Mouse (Mus musculus) liver, adult 2 months (tissue): ENCODE results near the gene Rasgrp2. TPM values are rescaled to one million over a fixed set of nuclear protein-coding genes. Genes with fewer than 3 reads are reported as not detected.

Source experiments
- DNase-seq: peaks from one replicate; pipeline ENCODE4 v3.0.0-alpha.2; 2011; ENCODE audit warnings: low read depth, low spot score; ENCODE audit errors: extremely low read depth
- H3K27ac ChIP-seq: fragments of 200-500 bp; replicated peaks from 2 replicates; pipeline ENCODE4 v1.5.1; 2012; ENCODE audit warnings: low read depth, mild to moderate bottlenecking, control low read depth, inconsistent platforms, low read length; ENCODE audit not compliant: insufficient read depth
- H3K27me3 ChIP-seq: fragments of 200-500 bp; 2 replicates; pipeline ENCODE4 v1.6.1; 2012; ENCODE audit warnings: mild to moderate bottlenecking, moderate library complexity, low read length, inconsistent platforms; ENCODE audit not compliant: control insufficient read depth, insufficient read depth
- H3K36me3 ChIP-seq: fragments of 200-500 bp; 2 replicates; pipeline ENCODE4 v1.6.1; 2012; ENCODE audit warnings: low read length, inconsistent platforms; ENCODE audit not compliant: control insufficient read depth, insufficient read depth
- H3K4me1 ChIP-seq: fragments of 200-500 bp; 2 replicates; pipeline ENCODE4 v1.6.1; 2011; ENCODE audit warnings: low read length; ENCODE audit not compliant: control insufficient read depth, insufficient read depth
- H3K4me3 ChIP-seq: fragments of 200-500 bp; 2 replicates; pipeline ENCODE4 v1.5.1; 2011; ENCODE audit warnings: low read depth, mild to moderate bottlenecking, control low read depth, low read length, moderate library complexity; ENCODE audit not compliant: insufficient read depth
- H3K79me2 ChIP-seq: fragments of 200-500 bp; 2 replicates; pipeline ENCODE4 v1.6.1; 2012; ENCODE audit warnings: inconsistent platforms, mild to moderate bottlenecking, low read length, moderate library complexity; ENCODE audit not compliant: control insufficient read depth, insufficient read depth
- H3K9ac ChIP-seq: fragments of 200-500 bp; 2 replicates; pipeline ENCODE4 v1.6.1; 2012; ENCODE audit warnings: low read depth, mild to moderate bottlenecking, control low read depth, inconsistent platforms, low read length
- CTCF ChIP-seq: fragments of 200-500 bp; IDR thresholded peaks from 2 replicates; pipeline ENCODE4 v1.5.1; 2011; ENCODE audit warnings: low read depth, low read length, control low read depth
- POLR2A ChIP-seq: fragments of 200-500 bp; IDR thresholded peaks from 2 replicates; pipeline ENCODE4 v1.6.1; 2011; ENCODE audit warnings: low read length, control low read depth; ENCODE audit not compliant: insufficient read depth; ENCODE audit errors: extremely low read depth
- WGBS: fragments of 180-500 bp; shearing (Covaris S2); methylation state at CpG from one replicate; pipeline ENCODE4 v1.1.7; 2018; 5-methylcytosine and 5-hydroxymethylcytosine counted together
- polyA plus RNA-seq: library from polyadenylated mRNA; depleted of rRNA; stranded (reverse); fragments of >200 nt; gene quantifications from 2 replicates; pipeline ENCODE4 v1.2.3, GENCODE M21; 2012; rRNA removed
- total RNA-seq: library from RNA; depleted of rRNA; stranded (reverse); fragments of >200 nt; gene quantifications from 2 replicates; pipeline ENCODE4 v1.2.3, GENCODE M21; 2014; rRNA removed

Rasgrp2 gene
- total RNA-seq (19.9 and 23.4 TPM in 2 replicates), polyA plus RNA-seq (36.5 and 39.5 TPM in 2 replicates)

DNA sequence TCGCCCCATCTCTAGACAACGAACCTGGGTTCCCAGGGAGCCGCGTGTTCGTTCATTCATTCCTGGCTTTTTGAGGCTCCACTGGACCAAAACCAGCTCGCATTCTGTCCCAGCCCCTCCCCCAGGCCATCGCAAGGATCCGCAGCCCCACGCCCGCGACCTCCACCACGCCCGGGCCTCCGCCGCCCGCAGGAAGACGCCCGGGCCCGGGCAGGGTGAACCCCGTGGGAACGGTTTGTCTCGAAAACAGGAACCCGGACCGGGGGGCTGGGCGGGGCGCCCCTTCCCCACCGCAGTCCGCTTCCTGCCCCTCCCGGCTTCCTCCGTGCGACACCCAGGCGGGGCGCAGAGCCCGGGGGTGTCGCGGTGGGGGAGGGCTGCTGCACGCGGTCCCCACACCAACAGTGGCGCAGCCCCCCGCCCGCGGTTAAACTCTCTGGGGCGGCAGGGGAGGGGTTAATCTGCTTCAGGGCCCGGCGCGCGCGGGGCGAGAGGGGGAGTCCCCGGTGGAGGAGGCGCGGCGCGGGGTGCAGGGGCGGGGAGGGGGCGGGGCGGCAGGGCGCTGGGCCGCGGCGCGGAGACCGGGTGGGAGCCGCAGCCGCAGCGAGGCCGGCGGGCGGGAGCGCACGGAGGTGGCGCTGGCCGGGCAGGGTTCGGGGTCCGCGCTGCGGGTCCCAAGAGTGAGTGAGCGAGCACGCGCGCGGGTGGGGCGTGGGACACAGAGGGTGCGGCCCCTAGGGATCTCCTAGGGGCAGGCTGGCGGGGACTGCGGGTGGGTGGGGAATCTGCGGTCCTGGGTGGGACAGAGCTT is at the start of gene Rasgrp2:
Rasgrp2 (plus strand) TSS at position 56 of the 811 bp plus-strand sequence.
- TF ChIP-seq POLR2A = no peak
- no peak for TF ChIP-seq CTCF
- H3K4me3 ChIP-seq = peak within 1 kb of the TSS; percentile 56
- no peaks in the 10 kb centered on the region for H3K27me3 ChIP-seq
- no peaks in the 10 kb centered on the region for H3K79me2 ChIP-seq
- no peak for DNase-seq
- H3K9ac ChIP-seq = peak within 1 kb of the TSS; percentile 75
- WGBS = 2% methylated on average over 77 of the region's 87 CpGs
- peak within 1 kb of the TSS; percentile 28 for H3K27ac ChIP-seq
- H3K4me1 ChIP-seq = no peaks in the 10 kb centered on the region; the same call in 1 of the 2 replicates
- no peaks in the 10 kb centered on the region for H3K36me3 ChIP-seq

DNA sequence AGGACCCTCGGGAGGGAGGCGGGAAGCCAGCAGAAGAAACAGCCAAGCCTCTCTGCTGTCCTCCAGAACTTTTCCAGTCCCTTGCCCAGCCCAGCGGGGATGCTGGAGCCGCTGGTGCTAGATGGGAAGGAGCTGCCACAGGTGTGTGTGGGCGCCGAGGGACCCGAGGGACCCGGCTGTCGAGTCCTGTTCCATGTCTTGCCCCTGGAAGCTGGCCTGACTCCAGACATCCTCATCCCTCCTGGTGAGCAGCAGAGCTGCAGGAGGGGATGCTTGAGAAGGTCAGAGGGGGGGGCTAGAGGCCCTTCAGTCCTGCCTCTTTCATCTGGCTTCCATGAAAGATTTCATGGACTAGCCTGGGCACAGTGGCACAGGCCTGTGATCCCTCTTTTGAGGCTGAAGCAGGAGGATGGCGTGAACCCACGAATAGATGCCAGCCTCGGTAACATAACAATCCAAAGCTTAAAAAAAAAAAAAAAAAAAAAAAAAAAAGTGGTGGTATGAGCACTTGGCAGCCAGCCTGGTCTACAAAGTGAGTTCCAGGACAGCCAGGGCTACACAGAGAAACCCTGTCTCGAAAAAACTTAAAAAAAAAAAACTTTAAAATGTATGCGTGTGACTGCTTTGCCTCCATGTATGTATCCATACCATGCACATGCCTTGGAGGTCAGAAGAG is 47.6 kb upstream of the Rasgrp2 start:
- Histone ChIP-seq H3K27ac (no peak overlapping the region), H3K36me3 (no peaks in the 10 kb centered on the region), H3K9ac (no peak overlapping the region), H3K79me2 (no peaks in the 10 kb centered on the region), H3K27me3 (no peaks in the 10 kb centered on the region), H3K4me1 (no peaks in the 10 kb centered on the region), H3K4me3 (no peak overlapping the region)
- WGBS = 80% methylated on average over 14 of the region's 14 CpGs
- no peak for TF ChIP-seq CTCF
- no peak for DNase-seq

DNA sequence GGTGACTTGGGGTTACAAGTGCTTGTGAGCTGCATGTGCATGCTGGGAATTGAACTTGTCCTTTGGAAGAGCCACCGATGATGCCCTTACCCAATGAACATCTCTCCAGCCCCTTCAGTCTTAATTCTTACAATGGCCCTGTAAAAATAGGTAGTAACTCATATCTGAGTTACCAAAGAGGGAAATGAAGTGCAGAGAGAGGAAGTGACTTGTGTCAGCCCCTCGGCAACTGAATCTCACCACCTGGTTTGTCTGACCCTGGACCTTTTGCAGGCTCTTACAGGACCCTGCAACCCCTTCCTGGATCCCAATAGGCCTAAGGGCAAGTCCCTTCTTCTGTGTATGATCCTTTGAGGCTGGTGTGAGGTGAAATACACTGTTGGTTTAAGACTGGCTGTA is 47.0 kb upstream of the Rasgrp2 start:
- H3K9ac ChIP-seq = no peak overlapping the region
- H3K79me2 ChIP-seq = no peaks in the 10 kb centered on the region
- no peaks in the 10 kb centered on the region for H3K4me1 ChIP-seq
- DNase-seq = no peak
- H3K27ac ChIP-seq = no peak overlapping the region
- TF ChIP-seq POLR2A = no peak
- TF ChIP-seq CTCF = no peak
- no peak overlapping the region for H3K4me3 ChIP-seq
- 88% methylated on average over 2 of the region's 2 CpGs for WGBS
- H3K27me3 ChIP-seq = no peaks in the 10 kb centered on the region
- H3K36me3 ChIP-seq = no peaks in the 10 kb centered on the region

DNA sequence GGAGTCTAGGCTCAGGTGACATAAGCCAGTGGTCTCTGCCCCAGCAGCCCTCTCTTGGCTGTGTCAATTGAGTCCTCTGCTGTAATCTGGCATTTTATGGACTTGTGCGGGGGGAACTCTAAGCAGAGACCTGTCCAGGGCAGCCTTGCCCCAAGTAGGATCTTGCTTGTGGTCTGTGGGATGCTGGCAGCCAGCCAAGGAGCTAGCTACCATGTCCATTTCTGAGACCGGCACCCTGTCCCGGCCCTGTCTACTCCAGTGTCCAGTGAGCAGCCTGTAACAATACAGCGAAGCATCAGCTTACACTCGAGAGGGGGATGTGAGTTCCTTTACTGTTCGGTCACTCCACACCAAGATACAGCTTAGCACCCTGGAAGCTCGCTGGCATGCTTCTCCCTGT is 45.1 kb upstream of the Rasgrp2 start:
- Histone ChIP-seq H3K79me2 (no peaks in the 10 kb centered on the region), H3K9ac (no peak overlapping the region), H3K36me3 (no peaks in the 10 kb centered on the region), H3K4me3 (no peak overlapping the region), H3K4me1 (no peaks in the 10 kb centered on the region), H3K27me3 (no peaks in the 10 kb centered on the region), H3K27ac (no peak overlapping the region)
- TF ChIP-seq POLR2A (no peak), CTCF (no peak)
- WGBS = 91% methylated on average over 7 of the region's 7 CpGs
- DNase-seq = no peak

DNA sequence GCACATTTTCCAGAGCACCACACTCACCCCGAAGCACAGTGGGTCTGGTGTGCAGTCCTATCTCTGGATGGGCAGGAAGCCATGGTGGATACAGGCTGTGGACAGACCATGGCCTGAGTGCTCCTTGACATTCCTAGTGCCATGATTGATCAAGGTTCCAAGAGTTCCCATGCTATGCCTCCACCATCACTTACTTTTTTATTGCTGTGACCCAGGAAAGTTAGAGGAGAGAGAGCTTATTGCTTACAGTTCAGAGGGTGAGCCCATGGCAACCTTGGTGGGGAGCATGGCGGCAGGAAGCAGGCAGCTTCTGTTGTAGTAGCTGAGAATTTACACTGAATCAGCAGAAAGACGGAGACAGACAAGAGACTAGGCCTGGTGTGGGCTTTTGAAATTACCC is 37.8 kb upstream of the Rasgrp2 start:
- Histone ChIP-seq H3K4me1 (peaks cover 6% of the 10 kb centered on the region; the same call in 1 of the 2 replicates), H3K36me3 (peaks cover 11% of the 10 kb centered on the region), H3K4me3 (no peak overlapping the region), H3K9ac (no peak overlapping the region), H3K27me3 (no peaks in the 10 kb centered on the region), H3K27ac (no peak overlapping the region), H3K79me2 (peaks cover 7% of the 10 kb centered on the region; the same call in 1 of the 2 replicates)
- 91% methylated on average over 3 of the region's 3 CpGs for WGBS
- DNase-seq = no peak
- TF ChIP-seq POLR2A = no peak
- no peak for TF ChIP-seq CTCF

DNA sequence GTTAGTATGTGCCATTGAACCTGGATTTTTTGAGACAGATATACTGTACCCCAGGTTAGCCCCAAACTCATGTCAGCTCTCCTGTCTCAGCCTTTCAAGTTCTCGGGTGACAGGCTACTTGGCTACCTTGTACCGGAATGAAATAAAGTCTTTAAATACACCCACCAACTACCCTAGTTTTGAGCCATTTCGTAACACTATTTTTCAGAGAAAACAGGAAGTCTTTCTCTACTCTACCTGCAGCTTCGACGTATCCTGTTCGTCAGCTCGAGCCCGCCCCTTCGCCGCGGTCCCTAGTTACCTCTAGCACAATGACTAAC is 36.1 kb upstream of the Rasgrp2 start:
- H3K4me1 ChIP-seq = peaks cover 9% of the 10 kb centered on the region; the same call in 1 of the 2 replicates
- WGBS = under 1% methylated on average over 11 of the region's 11 CpGs
- H3K36me3 ChIP-seq = peaks cover 27% of the 10 kb centered on the region
- H3K4me3 ChIP-seq = peak overlapping the region; percentile 55
- H3K27me3 ChIP-seq = no peaks in the 10 kb centered on the region
- peak overlapping the region; percentile 63 for H3K9ac ChIP-seq
- no peak for TF ChIP-seq CTCF
- no peak for TF ChIP-seq POLR2A
- no peak for DNase-seq
- peaks cover 7% of the 10 kb centered on the region; the same call in 1 of the 2 replicates for H3K79me2 ChIP-seq
- H3K27ac ChIP-seq = peak overlapping the region; percentile 82
